Mouse (Mus musculus): Measurements from ENCODE around the gene Inpp5b.

GRCm38 (mm10) chr4:124699791-124700190, 41.9 kb upstream of the Inpp5b start:
- TF ChIP-seq CTCF (conservative IDR thresholded peaks at IDR 0.05; ENCODE audit: insufficient read depth, insufficient read length, low read depth, low read length) (no peak), POLR2A (IDR thresholded peaks at IDR 0.05; ENCODE audit: low read depth, low read length) (no peak)

Data from kidney, adult 2 months (tissue).